In the genomic region with DNA sequence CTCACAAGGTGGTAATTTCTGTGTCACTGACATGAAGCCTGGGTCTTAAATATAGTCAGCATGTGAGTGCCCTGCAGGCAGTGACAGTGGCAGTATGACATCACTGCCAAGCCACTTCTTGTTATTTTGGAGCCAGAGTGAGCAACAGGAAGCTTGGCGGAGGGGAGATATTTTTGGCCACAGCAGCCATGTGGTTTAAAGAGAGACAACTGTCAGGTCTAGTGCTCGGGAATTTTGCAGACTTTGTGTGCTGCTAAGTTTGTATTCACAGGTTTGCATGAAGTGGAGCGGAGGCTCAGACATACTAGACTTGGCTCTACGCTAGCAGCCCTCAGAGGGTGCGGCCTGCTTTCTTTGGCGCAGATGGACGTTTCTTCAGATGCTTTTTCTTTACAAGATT, we compare ENCODE assay signal across 9 mouse cellular contexts.
A peak's percentile ranks its signal among the peaks of the same experiment; 100 is the strongest.
DNase-seq lines count a peak whose midpoint lies in the region; ATAC-seq and TF ChIP-seq lines count a peak whose summit lies in the region.
"Had no signal": no experiment of that assay in that cellular context is flagged by ENCODE, and none has a peak within 500 bp of the region (broad histone marks: within the 10 kb centered on the region; RNA-seq: fewer than 3 reads in every experiment).

No protein-coding gene starts in this region.

- no peaks in the 10 kb centered on the region for H3K27me3 ChIP-seq in midbrain, embryonic 11.5 days (ENCODE audit: control insufficient read depth, insufficient read depth, low read length)
- H3K27me3 ChIP-seq in midbrain, postnatal 0 days (ENCODE audit: insufficient read depth, low read length), result no peaks in the 10 kb centered on the region
- no peaks in the 10 kb centered on the region for H3K27me3 ChIP-seq in heart, postnatal 0 days (ENCODE audit: control insufficient read depth, insufficient read depth, low read length)
- no peaks in the 10 kb centered on the region for H3K27me3 ChIP-seq in limb, embryonic 10.5 days (ENCODE audit: low read depth, poor library complexity, severe bottlenecking)
- H3K27me3 ChIP-seq in myocyte (ENCODE audit: control insufficient read depth, insufficient read depth, insufficient read length), result no peaks in the 10 kb centered on the region
- no peaks in the 10 kb centered on the region for H3K27me3 ChIP-seq in midbrain, embryonic 13.5 days
- H3K27me3 ChIP-seq: midbrain, embryonic 12.5 days had no signal

- no peak for TF ChIP-seq EP300 in heart, postnatal 0 days (IDR thresholded peaks at IDR 0.05; ENCODE audit: low read depth)

- no peaks in the 10 kb centered on the region for H3K4me1 ChIP-seq in midbrain, embryonic 11.5 days (ENCODE audit: control insufficient read depth, insufficient read depth, low read length)
- H3K4me1 ChIP-seq in midbrain, postnatal 0 days (ENCODE audit: insufficient read depth, low read length), result no peaks in the 10 kb centered on the region
- peaks cover 29% of the 10 kb centered on the region for H3K4me1 ChIP-seq in heart, postnatal 0 days (ENCODE audit: control insufficient read depth, insufficient read depth)
- peaks cover 36% of the 10 kb centered on the region for H3K4me1 ChIP-seq in limb, embryonic 10.5 days
- peaks cover 5% of the 10 kb centered on the region; the same call in 1 of the 2 replicates for H3K4me1 ChIP-seq in midbrain, embryonic 13.5 days (replicated peaks)
- H3K4me1 ChIP-seq: midbrain, embryonic 12.5 days had no signal

- no peak for TF ChIP-seq POLR2A in myocyte (IDR thresholded peaks at IDR 0.05; ENCODE audit: insufficient read length, low read depth)

- no peak for TF ChIP-seq CTCF in midbrain, postnatal 0 days (IDR thresholded peaks at IDR 0.05)
- no peak for TF ChIP-seq CTCF in heart, postnatal 0 days (IDR thresholded peaks at IDR 0.05; ENCODE audit: low read depth)

- DNase-seq in midbrain, embryonic 11.5 days (ENCODE audit: low spot score, missing footprints), result peak; percentile 44
- DNase-seq in midbrain, postnatal 0 days (ENCODE audit: low spot score), result no peak
- DNase-seq in heart, postnatal 0 days (ENCODE audit: low spot score), result peak; percentile 93
- DNase-seq in limb, embryonic 10.5 days (ENCODE audit: low spot score), result no peak
- no peak for DNase-seq in retina, embryonic 14.5 days (ENCODE audit: low spot score)

- ATAC-seq in midbrain, embryonic 11.5 days (ENCODE audit: low FRiP score), result no peak
- ATAC-seq in midbrain, postnatal 0 days (ENCODE audit: low FRiP score), result no peak
- peak; percentile 96 for ATAC-seq in common myeloid progenitor, adult 5-6 weeks (replicated peaks; ENCODE audit: low read depth, poor library complexity, severe bottlenecking)
- ATAC-seq in heart, postnatal 0 days (ENCODE audit: insufficient read depth, low read depth), result peak; percentile 92
- no peak for ATAC-seq in midbrain, embryonic 13.5 days

- H3K4me2 ChIP-seq in midbrain, embryonic 11.5 days, result no peak overlapping the region
- no peak overlapping the region for H3K4me2 ChIP-seq in midbrain, postnatal 0 days (ENCODE audit: low read depth, low read length, poor library complexity, severe bottlenecking)
- H3K4me2 ChIP-seq in heart, postnatal 0 days (ENCODE audit: low read depth, low read length), result peak overlapping the region; percentile 21
- H3K4me2 ChIP-seq in myocyte (ENCODE audit: low read depth), result peak overlapping the region; percentile 42
- H3K4me2 ChIP-seq in midbrain, embryonic 13.5 days (replicated peaks), result no peak overlapping the region
- H3K4me2 ChIP-seq: midbrain, embryonic 12.5 days had no signal

- H3K79me2 ChIP-seq in myocyte (ENCODE audit: control insufficient read depth, insufficient read depth), result no peaks in the 10 kb centered on the region

- WGBS in midbrain, embryonic 11.5 days, result 83% methylated on average over 7 of the region's 7 CpGs
- WGBS in midbrain, postnatal 0 days, result 77% methylated on average over 7 of the region's 7 CpGs
- WGBS in heart, postnatal 0 days, result 8% methylated on average over 7 of the region's 7 CpGs
- WGBS in limb, embryonic 10.5 days, result 81% methylated on average over 7 of the region's 7 CpGs
- WGBS in midbrain, embryonic 13.5 days, result 93% methylated on average over 7 of the region's 7 CpGs

- H3K9ac ChIP-seq in midbrain, embryonic 11.5 days (ENCODE audit: low read length), result no peak overlapping the region
- no peak overlapping the region for H3K9ac ChIP-seq in midbrain, postnatal 0 days (replicated peaks; ENCODE audit: low read length, poor library complexity, severe bottlenecking)
- H3K9ac ChIP-seq in heart, postnatal 0 days (replicated peaks; ENCODE audit: low read depth, low read length), result no peak overlapping the region; the same call in 1 of the 2 replicates
- no peak overlapping the region for H3K9ac ChIP-seq in midbrain, embryonic 13.5 days (replicated peaks)
- H3K9ac ChIP-seq: midbrain, embryonic 12.5 days had no signal

- H3K4me3 ChIP-seq in midbrain, embryonic 11.5 days (ENCODE audit: low read depth, low read length), result no peak overlapping the region
- no peak overlapping the region for H3K4me3 ChIP-seq in midbrain, postnatal 0 days (ENCODE audit: low read depth, low read length)
- no peak overlapping the region for H3K4me3 ChIP-seq in heart, postnatal 0 days (ENCODE audit: low read depth, low read length)
- H3K4me3 ChIP-seq in limb, embryonic 10.5 days, result no peak overlapping the region
- H3K4me3 ChIP-seq in myocyte, result no peak overlapping the region
- no peak overlapping the region for H3K4me3 ChIP-seq in midbrain, embryonic 13.5 days (replicated peaks)
- H3K4me3 ChIP-seq: midbrain, embryonic 12.5 days had no signal

- no peak overlapping the region for H3ac ChIP-seq in myocyte (ENCODE audit: control insufficient read depth, insufficient read length)

- 0 out of 2 replicates have a peak, but pooled peaks cover 3% of the 10 kb centered on the region for H3K36me3 ChIP-seq in midbrain, embryonic 11.5 days (ENCODE audit: control insufficient read depth, insufficient read depth, low read length)
- H3K36me3 ChIP-seq in midbrain, postnatal 0 days (ENCODE audit: insufficient read depth, low read length), result 0 out of 2 replicates have a peak, but pooled peaks cover 2% of the 10 kb centered on the region
- no peaks in the 10 kb centered on the region for H3K36me3 ChIP-seq in heart, postnatal 0 days (replicated peaks; ENCODE audit: control insufficient read depth, insufficient read depth, low read length)
- H3K36me3 ChIP-seq in limb, embryonic 10.5 days, result no peaks in the 10 kb centered on the region
- no peaks in the 10 kb centered on the region for H3K36me3 ChIP-seq in myocyte (ENCODE audit: control insufficient read depth, insufficient read depth)
- peaks cover 8% of the 10 kb centered on the region; the same call in 1 of the 2 replicates for H3K36me3 ChIP-seq in midbrain, embryonic 13.5 days
- H3K36me3 ChIP-seq: midbrain, embryonic 12.5 days had no signal

- no peaks in the 10 kb centered on the region for H3K9me3 ChIP-seq in midbrain, embryonic 11.5 days (ENCODE audit: control insufficient read depth, low read length)
- H3K9me3 ChIP-seq in midbrain, postnatal 0 days (ENCODE audit: low read length), result no peaks in the 10 kb centered on the region
- no peaks in the 10 kb centered on the region for H3K9me3 ChIP-seq in heart, postnatal 0 days (replicated peaks; ENCODE audit: control insufficient read depth, low read length)
- no peaks in the 10 kb centered on the region for H3K9me3 ChIP-seq in limb, embryonic 10.5 days (replicated peaks)
- H3K9me3 ChIP-seq in midbrain, embryonic 13.5 days, result no peaks in the 10 kb centered on the region
- H3K9me3 ChIP-seq: midbrain, embryonic 12.5 days had no signal

- H3K27ac ChIP-seq in midbrain, embryonic 11.5 days (ENCODE audit: low read depth, low read length), result no peak overlapping the region
- H3K27ac ChIP-seq in midbrain, postnatal 0 days (ENCODE audit: low read depth, low read length), result no peak overlapping the region
- H3K27ac ChIP-seq in heart, postnatal 0 days (ENCODE audit: low read depth), result peak overlapping the region; percentile 86
- 0 out of 2 replicates have a peak overlapping the region, but pooled peaks have one; percentile 16 for H3K27ac ChIP-seq in limb, embryonic 10.5 days
- H3K27ac ChIP-seq in midbrain, embryonic 13.5 days, result no peak overlapping the region
- H3K27ac ChIP-seq: midbrain, embryonic 12.5 days had no signal

TF ChIP-seq in myocyte, 11 proteins besides CTCF, POLR2A, EP300 and RAD21:
- no peak for TF ChIP-seq CEBPB (IDR thresholded peaks at IDR 0.05; ENCODE audit: insufficient read depth, poor library complexity, severe bottlenecking)
- no peak for TF ChIP-seq REST (IDR thresholded peaks at IDR 0.05; ENCODE audit: insufficient read depth, insufficient read length)
- peak in 2 of 3 experiments; percentile 48 to 54 for TF ChIP-seq MYOG (IDR thresholded peaks at IDR 0.05; ENCODE audit: control insufficient read depth in 1 of 3, insufficient read depth in 1 of 3, insufficient read length in 2 of 3, low read depth in 2 of 3)
- peak in 2 of 3 experiments; percentile 4 to 16 for TF ChIP-seq MYOD1 (IDR thresholded peaks at IDR 0.05; ENCODE audit: control insufficient read depth in 1 of 3, insufficient read length in 2 of 3, low read depth in 2 of 3)
- TF ChIP-seq POLR2AphosphoS2 (IDR thresholded peaks at IDR 0.05; ENCODE audit: insufficient read length, low read depth), result no peak
- no peak for TF ChIP-seq USF1 (IDR thresholded peaks at IDR 0.05; ENCODE audit: low read depth)
TF ChIP-seq in myocyte: peak in this region for 2.

Comparison
In these comparisons a context has a peak if more than half of its experiments do, and no peak if none do; other contexts are left out.
1. DNase-seq: peak in midbrain, embryonic 11.5 days (single experiment) and heart, postnatal 0 days (single experiment); none in midbrain, postnatal 0 days (single experiment), limb, embryonic 10.5 days (single experiment) and retina, embryonic 14.5 days (single experiment).
2. ATAC-seq: peak in common myeloid progenitor, adult 5-6 weeks (single experiment) and heart, postnatal 0 days (single experiment); none in midbrain, embryonic 11.5 days (single experiment), midbrain, postnatal 0 days (single experiment) and midbrain, embryonic 13.5 days (single experiment).
3. H3K27ac ChIP-seq: peak in heart, postnatal 0 days (single experiment) and limb, embryonic 10.5 days (single experiment); none in midbrain, embryonic 11.5 days (single experiment), midbrain, postnatal 0 days (single experiment) and midbrain, embryonic 13.5 days (single experiment).
4. H3K4me2 ChIP-seq: peak in heart, postnatal 0 days (single experiment) and myocyte (single experiment); none in midbrain, embryonic 11.5 days (single experiment), midbrain, postnatal 0 days (single experiment) and midbrain, embryonic 13.5 days (single experiment).